In genomic region chr5:24424861-24425411, GRCm38 (mm10) we compare ENCODE assay signal across 8 mouse cellular contexts. TPM values are rescaled to one million over a fixed set of nuclear protein-coding genes. Genes with fewer than 3 reads are reported as not detected.
A peak's percentile ranks its signal among the peaks of the same experiment; 100 is the strongest.
DNase-seq lines count a peak whose midpoint lies in the region; ATAC-seq and TF ChIP-seq lines count a peak whose summit lies in the region.

No protein-coding gene starts in this region.

- peak overlapping the region; percentile 70 for H3K9ac ChIP-seq in hindbrain, embryonic 14.5 days

- H3K4me2 ChIP-seq in hindbrain, embryonic 14.5 days (replicated peaks), result peak overlapping the region; percentile 77

- H3K27me3 ChIP-seq in cerebellum, adult 2 months (ENCODE audit: control insufficient read depth, insufficient read depth, low read length), result no peaks in the 10 kb centered on the region
- H3K27me3 ChIP-seq in hindbrain, embryonic 14.5 days (ENCODE audit: control insufficient read depth, insufficient read depth, low read length), result no peaks in the 10 kb centered on the region; the same call in 1 of the 2 replicates

- ATAC-seq in hindbrain, embryonic 14.5 days (ENCODE audit: low FRiP score), result no peak
- ATAC-seq in megakaryocyte progenitor cell, adult 5-6 weeks (replicated peaks; ENCODE audit: poor library complexity), result peak; percentile 45

- H3K9me3 ChIP-seq in hindbrain, embryonic 14.5 days (ENCODE audit: control insufficient read depth, low read length), result no peaks in the 10 kb centered on the region

- TF ChIP-seq CTCF in cerebellum, adult 2 months (IDR thresholded peaks at IDR 0.05; ENCODE audit: borderline replicate concordance, insufficient read depth, low read depth, low read length), result no peak

- WGBS in cerebellum, adult 2 months, result 1% methylated on average over 56 of the region's 60 CpGs
- WGBS in hindbrain, embryonic 14.5 days, result under 1% methylated on average over 58 of the region's 60 CpGs

- no peaks in the 10 kb centered on the region; the same call in 1 of the 2 replicates for H3K4me1 ChIP-seq in cerebellum, adult 2 months (ENCODE audit: control insufficient read depth, insufficient read depth, low read length)
- peaks cover 44% of the 10 kb centered on the region for H3K4me1 ChIP-seq in hindbrain, embryonic 14.5 days (replicated peaks; ENCODE audit: control insufficient read depth, insufficient read depth, low read length)

- peak; percentile 33; the same call in 1 of the 2 replicates for TF ChIP-seq POLR2A in cerebellum, adult 2 months (IDR thresholded peaks at IDR 0.05; ENCODE audit: borderline replicate concordance, insufficient read depth, low read length)

- H3K36me3 ChIP-seq in hindbrain, embryonic 14.5 days (replicated peaks; ENCODE audit: control insufficient read depth, insufficient read depth), result peaks cover 11% of the 10 kb centered on the region

- peak overlapping the region; percentile 95 for H3K4me3 ChIP-seq in cerebellum, adult 2 months (replicated peaks; ENCODE audit: insufficient read depth, low read depth, low read length)
- H3K4me3 ChIP-seq in hindbrain, embryonic 14.5 days (replicated peaks; ENCODE audit: low read length), result peak overlapping the region; percentile 49

- peak overlapping the region; percentile 90; the same call in 1 of the 2 replicates for H3K27ac ChIP-seq in cerebellum, adult 2 months (ENCODE audit: insufficient read depth, low read length)
- H3K27ac ChIP-seq in hindbrain, embryonic 14.5 days, result peak overlapping the region; percentile 87

- intact Hi-C loops in left cerebral cortex, postnatal 14 days (cut with DNase I), result no loop called here

- DNase-seq in MN1 (ENCODE audit: low spot score), result peak; percentile 83
- peak; percentile 74 to 79 for DNase-seq in cerebellum, adult 2 months
- DNase-seq in frontal cortex, postnatal 25 days (ENCODE audit: low spot score in 2 of 2), result peak; percentile 36 to 54
- peak; percentile 84 for DNase-seq in hindbrain, embryonic 14.5 days (ENCODE audit: low spot score)
- DNase-seq in left cerebral cortex, postnatal 14 days (ENCODE audit: low spot score in 2 of 2), result peak; percentile 67 to 73
- peak; percentile 79 for DNase-seq in right cerebral cortex, postnatal 25 days
- peak; percentile 77 to 84 for DNase-seq in urinary bladder, postnatal 36 days (ENCODE audit: low spot score in 2 of 2)

RNA-seq across cellular contexts. Expression of gene Slc4a2, which starts 1.3 kb away (rescaled TPM):
- 81.3 and 88.0 TPM in 2 replicates for polyA plus RNA-seq in cerebellum, adult 2 months (2012; rRNA removed)
- polyA plus RNA-seq in hindbrain, embryonic 14.5 days (2014; fragmentation: Nextera tagmentation; extraction: Ambion mirVana), result 21.1 and 23.6 TPM in 2 replicates
- total RNA-seq in left cerebral cortex, postnatal 14 days (2021), result 10 to 100 TPM; 26.8 to 31.9 TPM
- total RNA-seq in megakaryocyte progenitor cell, adult 5-6 weeks (2015), result 11.4 and 13.1 TPM in 2 replicates
- total RNA-seq in megakaryocyte progenitor cell, adult 5-6 weeks (2017), result 19.0 and 24.1 TPM in 2 replicates

RNA-seq across cellular contexts. Expression of gene Cdk5, which starts 1.6 kb away (rescaled TPM):
- 221 and 222 TPM in 2 replicates for polyA plus RNA-seq in cerebellum, adult 2 months (2012; rRNA removed)
- 115 and 123 TPM in 2 replicates for polyA plus RNA-seq in hindbrain, embryonic 14.5 days (2014; fragmentation: Nextera tagmentation; extraction: Ambion mirVana)
- 100 to 1,000 TPM; 138 to 149 TPM for total RNA-seq in left cerebral cortex, postnatal 14 days (2021)
- 20.0 TPM in 2 replicates for total RNA-seq in megakaryocyte progenitor cell, adult 5-6 weeks (2015)
- 16.2 and 30.1 TPM in 2 replicates for total RNA-seq in megakaryocyte progenitor cell, adult 5-6 weeks (2017)

RNA-seq across cellular contexts. Expression of gene Asic3, which starts 11.7 kb away (rescaled TPM):
- 0.74 and 0.87 TPM in 2 replicates for polyA plus RNA-seq in cerebellum, adult 2 months (2012; rRNA removed)
- polyA plus RNA-seq in hindbrain, embryonic 14.5 days (2014; fragmentation: Nextera tagmentation; extraction: Ambion mirVana), result 0.35 and 0.80 TPM in 2 replicates
- not detected for total RNA-seq in left cerebral cortex, postnatal 14 days (2021)
- 0.12 and 0.15 TPM in 2 replicates for total RNA-seq in megakaryocyte progenitor cell, adult 5-6 weeks (2015)
- total RNA-seq in megakaryocyte progenitor cell, adult 5-6 weeks (2017), result 0.20 TPM in 1 of 2 replicates, not detected in the other

RNA-seq across cellular contexts. Expression of gene Fastk, which starts 20.2 kb away (rescaled TPM):
- 246 and 265 TPM in 2 replicates for polyA plus RNA-seq in cerebellum, adult 2 months (2012; rRNA removed)
- polyA plus RNA-seq in hindbrain, embryonic 14.5 days (2014; fragmentation: Nextera tagmentation; extraction: Ambion mirVana), result 92.8 and 92.9 TPM in 2 replicates
- 100 to 1,000 TPM; 110 to 120 TPM for total RNA-seq in left cerebral cortex, postnatal 14 days (2021)
- total RNA-seq in megakaryocyte progenitor cell, adult 5-6 weeks (2015), result 35.7 and 44.6 TPM in 2 replicates
- total RNA-seq in megakaryocyte progenitor cell, adult 5-6 weeks (2017), result 17.4 and 25.7 TPM in 2 replicates

RNA-seq across cellular contexts. Expression of gene Tmub1, which starts 22.7 kb away (rescaled TPM):
- 60.6 and 61.1 TPM in 2 replicates for polyA plus RNA-seq in cerebellum, adult 2 months (2012; rRNA removed)
- 54.4 and 62.4 TPM in 2 replicates for polyA plus RNA-seq in hindbrain, embryonic 14.5 days (2014; fragmentation: Nextera tagmentation; extraction: Ambion mirVana)
- total RNA-seq in left cerebral cortex, postnatal 14 days (2021), result 10 to 100 TPM; 30.4 to 31.2 TPM
- total RNA-seq in megakaryocyte progenitor cell, adult 5-6 weeks (2015), result 7.3 and 7.7 TPM in 2 replicates
- 13.7 and 14.9 TPM in 2 replicates for total RNA-seq in megakaryocyte progenitor cell, adult 5-6 weeks (2017)

Comparison
In these comparisons a context has a peak if more than half of its experiments do, and no peak if none do; other contexts are left out.
1. RNA of gene Cdk5, which starts 1.6 kb away (total RNA-seq): 138 to 149 TPM in left cerebral cortex, postnatal 14 days; 16.2 to 30.1 TPM in megakaryocyte progenitor cell, adult 5-6 weeks; every median in the first group is over 4 times any median in the second.
2. Peak in every context shown above with its lines, with median percentiles within 50 percentile points of each other: DNase-seq.